Mouse (Mus musculus): ENCODE results near the gene Gna11. TPM values are rescaled to one million over a fixed set of nuclear protein-coding genes. Genes with fewer than 3 reads are reported as not detected.

Gene Gna11
- polyA plus RNA-seq, 1 experiment from 2014 or later, result 28.3 TPM

- Histone ChIP-seq H3K27ac (peak within 1 kb of the TSS; percentile 33; the same call in 1 of the 2 replicates), H3K4me2 (peak within 1 kb of the TSS; percentile 93), H3K9ac (peak within 1 kb of the TSS; percentile 51), H3K27me3 (replicated peaks) (peaks cover 81% of the 10 kb centered on the region), H3K36me3 (no peaks in the 10 kb centered on the region), H3K4me1 (peaks cover 61% of the 10 kb centered on the region), H3K9me3 (replicated peaks) (no peaks in the 10 kb centered on the region), H3K4me3 (peak within 1 kb of the TSS; percentile 46)
- WGBS (ENCODE audit: insufficient replicate concordance), result 18% methylated on average over 10 of the region's 10 CpGs
- ATAC-seq, result no peak
These were observed 29.4 kb upstream of the Gna11 start, which contains the start of gene Tle2 for GRCm38 (mm10) chr10:81574081-81575056. Gene Tle2 (plus strand): TSS chr10:81574561.

DNA sequence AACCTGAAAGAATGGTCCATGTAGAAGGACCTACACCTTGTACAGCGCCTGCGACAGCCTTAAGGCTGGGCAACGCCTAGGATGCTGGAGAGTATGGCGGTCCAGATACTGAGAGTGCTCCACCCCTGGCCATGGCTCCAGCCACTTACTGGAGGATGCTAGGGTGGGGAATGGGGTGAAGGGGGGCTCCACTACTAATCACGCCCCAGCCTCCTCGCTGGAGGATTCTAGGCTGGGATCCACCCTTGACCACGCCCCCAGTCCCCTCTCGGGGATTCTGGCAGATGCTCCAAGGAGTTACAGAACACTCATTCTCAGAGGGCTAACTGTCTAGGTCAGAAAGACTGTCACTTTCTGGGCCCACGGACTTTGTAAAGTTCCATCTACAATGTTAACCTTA lies 28.0 kb upstream of the Gna11 start:
- Histone ChIP-seq H3K4me3 (peak overlapping the region; percentile 65), H3K27me3 (replicated peaks) (peaks cover 78% of the 10 kb centered on the region), H3K27ac (peak overlapping the region; percentile 64; the same call in 1 of the 2 replicates), H3K4me1 (peaks cover 74% of the 10 kb centered on the region), H3K4me2 (peak overlapping the region; percentile 93), H3K9me3 (replicated peaks) (no peaks in the 10 kb centered on the region), H3K36me3 (no peaks in the 10 kb centered on the region), H3K9ac (no peak overlapping the region)
- ATAC-seq, result peak; percentile 77
- WGBS (ENCODE audit: insufficient replicate concordance), result 8% methylated on average over 9 of the region's 9 CpGs

DNA sequence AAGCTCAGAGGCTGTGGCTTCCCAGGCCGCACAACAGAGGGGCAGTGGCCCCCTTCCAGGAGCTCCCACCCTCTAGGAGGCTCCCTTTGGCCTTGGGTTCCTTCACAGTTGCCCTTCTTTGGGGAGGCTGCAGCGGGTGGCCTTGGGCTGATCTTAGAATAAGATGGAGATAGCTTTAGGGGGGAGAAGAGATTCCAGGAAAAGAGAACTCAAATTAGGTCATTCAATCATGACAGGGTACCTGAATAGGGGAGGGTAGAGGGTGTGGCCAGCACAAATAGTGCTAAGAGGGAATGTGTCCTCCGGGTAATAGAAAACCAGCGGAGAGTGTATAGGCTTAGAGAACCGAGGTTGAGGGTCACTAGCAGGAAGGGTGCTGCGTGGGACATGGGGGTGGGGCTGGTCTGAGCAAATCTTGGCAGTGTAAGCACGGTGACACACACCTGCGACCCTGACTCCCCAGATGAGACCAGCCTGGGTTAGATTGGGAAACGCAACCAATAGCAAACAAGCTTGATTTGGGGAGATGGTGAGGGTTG lies 27.2 kb upstream of the Gna11 start:
- H3K27me3 ChIP-seq (replicated peaks), result peaks cover 70% of the 10 kb centered on the region
- peak overlapping the region; percentile 93 for H3K4me2 ChIP-seq
- H3K27ac ChIP-seq, result peak overlapping the region; percentile 64
- no peaks in the 10 kb centered on the region for H3K36me3 ChIP-seq
- 11% methylated on average over 9 of the region's 9 CpGs for WGBS (ENCODE audit: insufficient replicate concordance)
- peak; percentile 0; the same call in 1 of the 2 replicates for ATAC-seq
- peaks cover 78% of the 10 kb centered on the region for H3K4me1 ChIP-seq
- peak overlapping the region; percentile 65 for H3K4me3 ChIP-seq
- H3K9ac ChIP-seq, result peak overlapping the region; percentile 55; the same call in 1 of the 2 replicates
- no peaks in the 10 kb centered on the region for H3K9me3 ChIP-seq (replicated peaks)

- peaks cover 63% of the 10 kb centered on the region for H3K27me3 ChIP-seq (replicated peaks)
- ATAC-seq, result peak; percentile 85
- WGBS (ENCODE audit: insufficient replicate concordance), result under 1% methylated on average over 18 of the region's 18 CpGs
- peaks cover 78% of the 10 kb centered on the region for H3K4me1 ChIP-seq
- H3K36me3 ChIP-seq, result no peaks in the 10 kb centered on the region
- H3K4me2 ChIP-seq, result peak overlapping the region; percentile 93
- peak overlapping the region; percentile 74 for H3K9ac ChIP-seq
- no peaks in the 10 kb centered on the region for H3K9me3 ChIP-seq (replicated peaks)
- peak overlapping the region; percentile 83 for H3K27ac ChIP-seq
- H3K4me3 ChIP-seq, result peak overlapping the region; percentile 65
These were observed 26.5 kb upstream of the Gna11 start for GRCm38 (mm10) chr10:81571501-81571876.

DNA sequence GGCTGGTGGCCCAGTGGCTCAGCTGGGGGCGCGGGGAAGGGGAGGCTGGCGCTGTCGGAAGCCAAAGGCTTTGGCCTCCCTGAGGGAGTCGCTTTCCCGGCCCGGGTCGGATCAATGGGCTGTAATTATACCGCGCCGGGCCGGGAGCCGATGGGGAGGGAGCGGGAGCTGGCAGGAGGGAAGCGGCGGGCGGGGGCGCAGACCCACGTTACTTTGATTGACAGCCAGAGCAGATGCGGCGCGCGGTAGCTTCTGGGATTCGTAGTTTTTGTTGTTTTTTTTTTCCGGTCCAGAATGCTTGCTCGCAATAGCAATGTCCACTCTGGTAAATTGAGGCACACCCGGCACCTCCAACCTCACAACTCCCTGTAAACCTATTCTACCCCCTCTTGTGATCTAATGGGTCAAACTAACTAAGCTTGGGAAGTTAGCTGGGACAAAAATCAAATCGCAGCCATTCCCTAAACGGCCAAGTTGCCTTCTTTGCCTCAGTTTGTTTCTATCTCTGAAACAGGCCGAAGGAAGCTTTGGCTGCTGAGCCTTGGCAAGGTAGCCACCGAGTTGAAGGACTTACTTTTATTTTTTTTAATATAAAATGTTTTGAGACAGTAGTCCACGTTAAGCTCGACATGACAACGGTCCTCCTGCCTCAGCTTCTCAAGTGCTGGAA lies 26.0 kb upstream of the Gna11 start:
- Histone ChIP-seq H3K4me1 (peaks cover 74% of the 10 kb centered on the region), H3K9ac (peak overlapping the region; percentile 74), H3K36me3 (peaks cover 5% of the 10 kb centered on the region), H3K4me2 (peak overlapping the region; percentile 93), H3K27me3 (replicated peaks) (peaks cover 57% of the 10 kb centered on the region), H3K9me3 (replicated peaks) (no peaks in the 10 kb centered on the region), H3K27ac (peak overlapping the region; percentile 83), H3K4me3 (peak overlapping the region; percentile 65)
- 2% methylated on average over 31 of the region's 34 CpGs for WGBS (ENCODE audit: insufficient replicate concordance)
- ATAC-seq, result peak; percentile 22; the same call in 1 of the 2 replicates

GRCm38 (mm10) chr10:81570238-81570800 lies 25.3 kb upstream of the Gna11 start:
- Histone ChIP-seq H3K9ac (peak overlapping the region; percentile 74), H3K4me3 (peak overlapping the region; percentile 65), H3K27me3 (replicated peaks) (peaks cover 51% of the 10 kb centered on the region), H3K4me1 (peaks cover 73% of the 10 kb centered on the region), H3K36me3 (peaks cover 12% of the 10 kb centered on the region), H3K4me2 (peak overlapping the region; percentile 93), H3K27ac (peak overlapping the region; percentile 83), H3K9me3 (replicated peaks) (no peaks in the 10 kb centered on the region)
- ATAC-seq, result no peak
- 13% methylated on average over 9 of the region's 11 CpGs for WGBS (ENCODE audit: insufficient replicate concordance)

DNA sequence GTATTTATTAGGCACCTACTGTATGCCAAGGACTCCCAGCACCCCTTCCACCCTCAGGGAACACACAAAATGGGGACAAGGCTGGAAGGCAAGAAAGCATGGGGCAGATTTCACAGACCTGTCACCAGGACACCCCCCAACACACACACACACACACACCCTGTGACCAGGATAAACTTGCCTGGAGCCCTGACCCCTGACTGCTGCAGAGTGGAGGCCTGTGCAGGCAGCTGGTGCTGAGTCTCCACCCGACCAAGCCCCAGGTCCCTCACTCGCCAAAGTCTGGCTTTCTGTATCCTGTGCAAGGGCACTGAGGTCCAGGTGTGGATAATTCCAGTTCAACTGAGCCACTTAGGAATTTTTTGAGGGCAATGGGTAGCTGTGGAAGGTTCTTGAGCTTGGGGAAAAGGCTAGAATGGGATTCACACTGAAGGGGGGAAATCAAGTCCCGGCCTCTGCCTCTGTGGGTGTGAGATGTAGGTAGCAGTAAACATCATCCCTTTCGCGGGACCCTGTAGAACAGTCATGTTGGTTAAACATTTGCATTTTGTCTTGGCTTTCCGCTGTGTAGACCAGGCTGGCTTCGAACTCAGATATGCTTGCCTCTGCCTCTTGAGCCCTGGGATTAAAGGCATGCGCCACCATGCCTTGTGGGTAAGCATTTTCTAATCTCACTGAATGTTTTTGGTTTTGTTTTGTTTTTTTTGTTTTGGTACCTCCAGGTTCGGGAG lies 24.7 kb upstream of the Gna11 start:
- Histone ChIP-seq H3K4me2 (peak overlapping the region; percentile 93; the same call in 1 of the 2 replicates), H3K4me1 (peaks cover 71% of the 10 kb centered on the region), H3K4me3 (no peak overlapping the region), H3K27me3 (replicated peaks) (peaks cover 44% of the 10 kb centered on the region), H3K36me3 (peaks cover 18% of the 10 kb centered on the region), H3K9ac (no peak overlapping the region), H3K9me3 (replicated peaks) (no peaks in the 10 kb centered on the region), H3K27ac (peak overlapping the region; percentile 83; the same call in 1 of the 2 replicates)
- 62% methylated on average over 9 of the region's 9 CpGs for WGBS (ENCODE audit: insufficient replicate concordance)
- ATAC-seq, result no peak

GRCm38 (mm10) chr10:81568381-81569191 lies 23.6 kb upstream of the Gna11 start:
- no peak overlapping the region for H3K4me3 ChIP-seq
- no peak for ATAC-seq
- H3K36me3 ChIP-seq, result peaks cover 29% of the 10 kb centered on the region
- H3K4me1 ChIP-seq, result peaks cover 71% of the 10 kb centered on the region
- H3K9me3 ChIP-seq (replicated peaks), result no peaks in the 10 kb centered on the region
- H3K27me3 ChIP-seq (replicated peaks), result peaks cover 34% of the 10 kb centered on the region
- H3K4me2 ChIP-seq, result peak overlapping the region; percentile 8; the same call in 1 of the 2 replicates
- no peak overlapping the region for H3K9ac ChIP-seq
- H3K27ac ChIP-seq, result peak overlapping the region; percentile 46; the same call in 1 of the 2 replicates
- WGBS (ENCODE audit: insufficient replicate concordance), result 28% methylated on average over 16 of the region's 16 CpGs

DNA sequence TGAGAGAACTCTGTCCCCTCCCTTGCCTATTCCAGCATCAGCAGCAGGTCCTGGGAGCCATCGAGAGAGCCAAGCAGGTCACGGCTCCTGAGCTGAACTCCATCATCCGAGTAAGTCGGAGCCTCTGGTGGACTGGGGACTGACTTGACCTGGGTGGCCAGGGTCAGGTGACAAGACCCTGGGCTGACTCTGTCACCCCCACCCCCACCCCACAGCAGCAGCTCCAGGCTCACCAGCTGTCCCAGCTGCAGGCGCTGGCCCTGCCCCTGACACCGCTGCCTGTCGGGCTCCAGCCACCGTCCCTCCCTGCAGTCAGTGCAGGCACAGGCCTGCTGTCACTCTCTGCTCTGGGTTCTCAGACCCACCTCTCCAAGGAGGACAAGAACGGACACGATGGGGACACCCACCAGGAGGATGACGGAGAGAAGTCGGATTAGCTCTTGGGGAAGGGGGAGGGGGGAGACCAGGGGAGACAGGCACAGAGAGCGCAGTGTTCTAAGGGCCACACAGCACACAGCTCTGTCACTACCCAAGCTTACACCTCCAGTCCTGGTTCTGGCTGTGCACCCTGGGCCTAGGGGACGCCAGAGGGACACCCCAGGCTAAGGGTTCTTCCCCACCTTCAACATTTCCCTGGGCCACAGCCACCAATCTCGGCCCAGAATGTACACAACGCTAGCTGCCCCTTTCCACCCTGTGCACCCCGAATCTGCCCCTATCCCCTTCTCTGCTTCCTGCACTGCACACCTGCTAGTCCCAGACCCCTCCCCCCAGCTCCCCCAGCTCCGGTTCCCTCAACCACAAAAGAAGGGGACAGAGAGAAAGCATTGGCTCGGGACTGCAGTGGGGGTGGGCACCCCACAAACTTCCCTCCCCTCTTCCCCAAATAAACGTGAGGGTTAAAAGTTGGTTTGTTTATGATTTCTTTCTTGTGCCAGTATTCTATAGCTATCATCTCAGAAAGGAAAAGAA lies 20.6 kb upstream of the Gna11 start:
- peaks cover 22% of the 10 kb centered on the region for H3K27me3 ChIP-seq (replicated peaks)
- H3K9me3 ChIP-seq (replicated peaks), result no peaks in the 10 kb centered on the region
- 67% methylated on average over 20 of the region's 20 CpGs for WGBS (ENCODE audit: insufficient replicate concordance)
- no peak overlapping the region for H3K4me3 ChIP-seq
- H3K4me2 ChIP-seq, result no peak overlapping the region
- H3K27ac ChIP-seq, result 0 out of 2 replicates have a peak overlapping the region, but pooled peaks have one; percentile 3
- peaks cover 78% of the 10 kb centered on the region for H3K4me1 ChIP-seq
- no peak for ATAC-seq
- H3K9ac ChIP-seq, result no peak overlapping the region
- H3K36me3 ChIP-seq, result peaks cover 50% of the 10 kb centered on the region

All from liver, embryonic 12.5 days (tissue).